Mouse (Mus musculus): ENCODE measurements around the gene Nup98. TPM values are rescaled to one million over a fixed set of nuclear protein-coding genes. Genes with fewer than 3 reads are reported as not detected.

The Nup98 gene
- polyA plus RNA-seq, 1 experiment from 2014 or later = 13.3 TPM

- H3K4me2 ChIP-seq (replicated peaks; ENCODE audit: low read depth) = no peak overlapping the region
- no peak overlapping the region for H3K9ac ChIP-seq (ENCODE audit: low read depth, low read length)
- no peak overlapping the region for H3K27ac ChIP-seq (ENCODE audit: low read depth, low read length)
- no peak for ATAC-seq
- H3K27me3 ChIP-seq (replicated peaks; ENCODE audit: control insufficient read depth, insufficient read depth, low read length) = no peaks in the 10 kb centered on the region
- H3K4me3 ChIP-seq (ENCODE audit: low read depth, low read length) = no peak overlapping the region
- no peaks in the 10 kb centered on the region for H3K4me1 ChIP-seq (replicated peaks; ENCODE audit: control insufficient read depth, insufficient read depth, low read length)
- 83% methylated on average over 8 of the region's 8 CpGs for WGBS
- no peaks in the 10 kb centered on the region for H3K9me3 ChIP-seq (ENCODE audit: control insufficient read depth)
- no peak for TF ChIP-seq CTCF (IDR thresholded peaks at IDR 0.05; ENCODE audit: low read depth)
- H3K36me3 ChIP-seq (ENCODE audit: control insufficient read depth, insufficient read depth) = peaks cover 53% of the 10 kb centered on the region
Measured at GRCm38 (mm10) chr7:102080311-102080710, 129.7 kb downstream of the Nup98 start.

GRCm38 (mm10) chr7:102078517-102078916 lies 131.5 kb downstream of the Nup98 start:
- Histone ChIP-seq H3K9ac (ENCODE audit: low read depth, low read length) (no peak overlapping the region), H3K4me3 (ENCODE audit: low read depth, low read length) (no peak overlapping the region), H3K4me1 (replicated peaks; ENCODE audit: control insufficient read depth, insufficient read depth, low read length) (no peaks in the 10 kb centered on the region), H3K27ac (ENCODE audit: low read depth, low read length) (no peak overlapping the region), H3K36me3 (ENCODE audit: control insufficient read depth, insufficient read depth) (peaks cover 63% of the 10 kb centered on the region), H3K9me3 (ENCODE audit: control insufficient read depth) (no peaks in the 10 kb centered on the region), H3K4me2 (replicated peaks; ENCODE audit: low read depth) (no peak overlapping the region), H3K27me3 (replicated peaks; ENCODE audit: control insufficient read depth, insufficient read depth, low read length) (no peaks in the 10 kb centered on the region)
- 69% methylated on average over 7 of the region's 7 CpGs for WGBS
- no peak for ATAC-seq
- TF ChIP-seq CTCF (IDR thresholded peaks at IDR 0.05; ENCODE audit: low read depth) = peak; percentile 90

- TF ChIP-seq CTCF (IDR thresholded peaks at IDR 0.05; ENCODE audit: low read depth) = peak; percentile 76
- no peak overlapping the region for H3K4me2 ChIP-seq (replicated peaks; ENCODE audit: low read depth)
- WGBS = 78% methylated on average over 7 of the region's 7 CpGs
- no peak overlapping the region for H3K4me3 ChIP-seq (ENCODE audit: low read depth, low read length)
- no peak overlapping the region for H3K27ac ChIP-seq (ENCODE audit: low read depth, low read length)
- H3K27me3 ChIP-seq (replicated peaks; ENCODE audit: control insufficient read depth, insufficient read depth, low read length) = no peaks in the 10 kb centered on the region
- no peak for ATAC-seq
- H3K9me3 ChIP-seq (ENCODE audit: control insufficient read depth) = no peaks in the 10 kb centered on the region
- H3K9ac ChIP-seq (ENCODE audit: low read depth, low read length) = no peak overlapping the region
- H3K4me1 ChIP-seq (replicated peaks; ENCODE audit: control insufficient read depth, insufficient read depth, low read length) = no peaks in the 10 kb centered on the region
- H3K36me3 ChIP-seq (ENCODE audit: control insufficient read depth, insufficient read depth) = peaks cover 63% of the 10 kb centered on the region
Measured at GRCm38 (mm10) chr7:102076714-102077296, 133.2 kb downstream of the Nup98 start.

Other genes with a start within 250 kb of the Nup98 start
- gene Il18bp, start 191.5 kb downstream of the Nup98 start, polyA plus RNA-seq (2015; fragmentation: Nextera tagmentation; extraction: Ambion mirVana) = 5.2 and 5.8 TPM in 2 replicates
- gene Rnf121, start 144.7 kb downstream of the Nup98 start, polyA plus RNA-seq (2015; fragmentation: Nextera tagmentation; extraction: Ambion mirVana) = 21.9 and 22.3 TPM in 2 replicates
- 4.4 and 6.1 TPM in 2 replicates for gene Xndc1, start 144.7 kb downstream of the Nup98 start, polyA plus RNA-seq (2015; fragmentation: Nextera tagmentation; extraction: Ambion mirVana)
- gene Xntrpc, start 144.5 kb downstream of the Nup98 start, polyA plus RNA-seq (2015; fragmentation: Nextera tagmentation; extraction: Ambion mirVana) = 0.16 TPM in 1 of 2 replicates, not detected in the other
- gene Trpc2, start 127.1 kb downstream of the Nup98 start, polyA plus RNA-seq (2015; fragmentation: Nextera tagmentation; extraction: Ambion mirVana) = 0.05 TPM in 1 of 2 replicates, not detected in the other
- gene Art1, start 108.4 kb downstream of the Nup98 start, polyA plus RNA-seq (2015; fragmentation: Nextera tagmentation; extraction: Ambion mirVana) = 0.13 TPM in 1 of 2 replicates, not detected in the other
- gene Art5, start 100.7 kb downstream of the Nup98 start, polyA plus RNA-seq (2015; fragmentation: Nextera tagmentation; extraction: Ambion mirVana) = 0.09 and 0.20 TPM in 2 replicates
- gene Chrna10, start 93.3 kb downstream of the Nup98 start, polyA plus RNA-seq (2015; fragmentation: Nextera tagmentation; extraction: Ambion mirVana) = not detected in 2 replicates
- 34.9 and 35.0 TPM in 2 replicates for gene Pgap2, start within 50 bp of the Nup98 start, polyA plus RNA-seq (2015; fragmentation: Nextera tagmentation; extraction: Ambion mirVana)
- 74.2 and 78.1 TPM in 2 replicates for gene Rhog, start 45.9 kb upstream of the Nup98 start, polyA plus RNA-seq (2015; fragmentation: Nextera tagmentation; extraction: Ambion mirVana)
- gene Stim1, start 57.6 kb upstream of the Nup98 start, polyA plus RNA-seq (2015; fragmentation: Nextera tagmentation; extraction: Ambion mirVana) = 13.0 and 13.8 TPM in 2 replicates
- gene Rrm1, start 231.5 kb upstream of the Nup98 start, polyA plus RNA-seq (2015; fragmentation: Nextera tagmentation; extraction: Ambion mirVana) = 22.7 and 23.4 TPM in 2 replicates

Measured in intestine, postnatal 0 days (tissue).